In the genomic region with DNA sequence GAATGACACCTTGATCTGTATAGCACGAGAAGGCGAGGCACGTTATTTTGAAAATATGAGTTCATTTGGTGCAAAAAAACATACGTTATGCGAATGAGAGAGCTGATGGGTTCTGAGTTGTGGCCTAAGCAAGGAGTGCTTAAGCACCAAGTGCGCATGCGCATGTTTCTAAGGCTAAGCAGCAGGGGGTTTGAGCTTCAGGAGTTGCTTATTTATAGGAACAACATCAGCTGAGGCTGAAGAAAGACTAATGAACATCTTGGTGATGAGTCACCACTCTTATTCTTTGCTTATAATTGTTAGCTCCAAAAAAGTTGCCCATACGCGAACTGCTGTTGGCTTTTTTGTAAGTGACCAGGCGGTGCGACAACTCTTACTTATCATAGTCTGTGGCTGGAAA, we compare ENCODE assay signal across 26 mouse cellular contexts.
A peak's percentile ranks its signal among the peaks of the same experiment; 100 is the strongest.
DNase-seq lines count a peak whose midpoint lies in the region; ATAC-seq lines count a peak whose summit lies in the region.
"Had no signal": no experiment of that assay in that cellular context is flagged by ENCODE, and none has a peak within 500 bp of the region (broad histone marks: within the 10 kb centered on the region; RNA-seq: fewer than 3 reads in every experiment).

No protein-coding gene starts in this region.

- H3K4me2 ChIP-seq in forebrain, embryonic 15.5 days (replicated peaks): no peak overlapping the region
- no peak overlapping the region for H3K4me2 ChIP-seq in forebrain, embryonic 11.5 days (ENCODE audit: low read depth, low read length, severe bottlenecking)
- H3K4me2 ChIP-seq: heart, embryonic 13.5 days; hindbrain, embryonic 14.5 days; kidney, embryonic 15.5 days; limb, embryonic 12.5 days; liver, embryonic 15.5 days; lung, embryonic 14.5 days had no signal

- H3K27me3 ChIP-seq in forebrain, embryonic 15.5 days: no peaks in the 10 kb centered on the region
- no peaks in the 10 kb centered on the region for H3K27me3 ChIP-seq in forebrain, embryonic 11.5 days (ENCODE audit: control insufficient read depth, insufficient read depth, low read length)
- H3K27me3 ChIP-seq: CH12.LX; heart, embryonic 13.5 days; kidney, embryonic 15.5 days; limb, embryonic 12.5 days; liver, embryonic 15.5 days had no signal

- H3K4me3 ChIP-seq in forebrain, embryonic 15.5 days: no peak overlapping the region
- no peak overlapping the region for H3K4me3 ChIP-seq in forebrain, embryonic 11.5 days (ENCODE audit: low read depth, low read length)
- H3K4me3 ChIP-seq: heart, adult 2 months; heart, embryonic 13.5 days; kidney, embryonic 15.5 days; limb, embryonic 12.5 days; liver, embryonic 15.5 days had no signal

- H3K9ac ChIP-seq in forebrain, embryonic 15.5 days (replicated peaks): no peak overlapping the region
- H3K9ac ChIP-seq in forebrain, embryonic 11.5 days (ENCODE audit: low read length): no peak overlapping the region
- H3K9ac ChIP-seq: heart, embryonic 13.5 days; hindbrain, embryonic 14.5 days; kidney, embryonic 15.5 days; limb, embryonic 12.5 days; liver, embryonic 15.5 days; lung, embryonic 14.5 days had no signal

- H3K4me1 ChIP-seq in forebrain, embryonic 15.5 days: 0 out of 2 replicates have a peak, but pooled peaks cover 4% of the 10 kb centered on the region
- H3K4me1 ChIP-seq in forebrain, embryonic 11.5 days (replicated peaks; ENCODE audit: control insufficient read depth, insufficient read depth, low read length): no peaks in the 10 kb centered on the region
- H3K4me1 ChIP-seq: heart, embryonic 13.5 days; liver, embryonic 15.5 days had no signal

- no peak for DNase-seq in forebrain, embryonic 11.5 days (ENCODE audit: low spot score)
- peak; percentile 18 for DNase-seq in left cerebral cortex, adult 11 months (ENCODE audit: low spot score)
- no peak for DNase-seq in left cerebral cortex, postnatal 36 days (ENCODE audit: low spot score in 2 of 2)
- peak; percentile 31 to 42 for DNase-seq in left cerebral cortex, postnatal 14 days (ENCODE audit: low spot score in 2 of 2)
- DNase-seq in right cerebral cortex, postnatal 14 days: peak; percentile 17
- no peak for DNase-seq in thymus, postnatal 4 days
- DNase-seq in gastrocnemius, adult 8-10 months (ENCODE audit: low spot score in 2 of 2): no peak
- DNase-seq: adrenal gland, adult 8-10 months; cerebellum, adult 8-10 months; cerebellum, postnatal 36 days; heart, adult 2 months; heart, postnatal 10 days; kidney, adult 18-20 months; kidney, postnatal 36 days; layer of hippocampus, postnatal 36 days; lung, embryonic 14.5 days; lung, postnatal 14 days; midbrain, embryonic 14.5 days had no signal

- WGBS in forebrain, embryonic 15.5 days: 94% methylated on average over 11 of the region's 11 CpGs
- 95% methylated on average over 11 of the region's 11 CpGs for WGBS in forebrain, embryonic 11.5 days

- H3K9me3 ChIP-seq in forebrain, embryonic 15.5 days: no peaks in the 10 kb centered on the region
- no peaks in the 10 kb centered on the region for H3K9me3 ChIP-seq in forebrain, embryonic 11.5 days (ENCODE audit: control insufficient read depth, low read length)
- H3K9me3 ChIP-seq: liver, embryonic 15.5 days had no signal

- intact Hi-C loops in left cerebral cortex, postnatal 36 days (cut with DNase I): no loop called here
- intact Hi-C loops in left cerebral cortex, postnatal 14 days (cut with DNase I): no loop called here

- H3K27ac ChIP-seq in forebrain, embryonic 15.5 days (replicated peaks): 0 out of 2 replicates have a peak overlapping the region, but pooled peaks have one; percentile 15
- H3K27ac ChIP-seq in forebrain, embryonic 11.5 days (ENCODE audit: low read depth, low read length): no peak overlapping the region
- H3K27ac ChIP-seq: heart, adult 2 months; heart, embryonic 13.5 days; hindbrain, embryonic 14.5 days; kidney, embryonic 15.5 days; limb, embryonic 12.5 days; liver, embryonic 15.5 days had no signal

- ATAC-seq in forebrain, embryonic 15.5 days (replicated peaks): no peak
- ATAC-seq in forebrain, embryonic 11.5 days (replicated peaks; ENCODE audit: low FRiP score): no peak
- ATAC-seq: forebrain, embryonic 16.5 days had no signal

- no peaks in the 10 kb centered on the region for H3K36me3 ChIP-seq in forebrain, embryonic 15.5 days
- H3K36me3 ChIP-seq in forebrain, embryonic 11.5 days (ENCODE audit: control insufficient read depth, insufficient read depth, low read length): no peaks in the 10 kb centered on the region
- H3K36me3 ChIP-seq: heart, embryonic 13.5 days; kidney, embryonic 15.5 days; limb, embryonic 12.5 days; liver, embryonic 15.5 days had no signal

Comparison
In these comparisons a context has a peak if more than half of its experiments do, and no peak if none do; other contexts are left out.
1. DNase-seq: peak in left cerebral cortex, adult 11 months (single experiment), left cerebral cortex, postnatal 14 days (2 of 2) and right cerebral cortex, postnatal 14 days (single experiment); none in forebrain, embryonic 11.5 days (single experiment), left cerebral cortex, postnatal 36 days (0 of 2), thymus, postnatal 4 days (single experiment) and gastrocnemius, adult 8-10 months (0 of 2).